Mouse (Mus musculus) neural tube, embryonic 15.5 days (tissue): ENCODE measurements around the gene Stxbp5. TPM values are rescaled to one million over a fixed set of nuclear protein-coding genes. Genes with fewer than 3 reads are reported as not detected.

Experiments used
- ATAC-seq: fragments of 200-750 bp; cut with Nextera tagmentation; 2 replicates; pipeline ENCODE4 v1.8.0; 2017; ENCODE audit warnings: mild to moderate bottlenecking, moderate TSS enrichment, moderate library complexity; ENCODE audit not compliant: low FRiP score
- H3K27ac ChIP-seq: fragments of 300-500 bp; sonication (generic); replicated peaks from 2 replicates; pipeline ENCODE4 v1.5.1; 2015; ENCODE audit warnings: mild to moderate bottlenecking, inconsistent platforms
- H3K27me3 ChIP-seq: fragments of 300-500 bp; sonication (generic); replicated peaks from 2 replicates; pipeline ENCODE4 v1.6.1; 2015; ENCODE audit warnings: inconsistent platforms
- H3K36me3 ChIP-seq: fragments of 300-500 bp; sonication (generic); 2 replicates; pipeline ENCODE4 v1.6.1; 2015; ENCODE audit warnings: inconsistent platforms
- H3K4me1 ChIP-seq: fragments of 300-500 bp; sonication (generic); 2 replicates; pipeline ENCODE4 v1.6.1; 2015; ENCODE audit warnings: inconsistent platforms
- H3K4me2 ChIP-seq: fragments of 300-500 bp; sonication (generic); 2 replicates; pipeline ENCODE4 v1.6.1; 2015; ENCODE audit warnings: inconsistent platforms, mild to moderate bottlenecking, moderate library complexity
- H3K4me3 ChIP-seq: fragments of 300-500 bp; sonication (generic); replicated peaks from 2 replicates; pipeline ENCODE4 v1.5.1; 2015; ENCODE audit warnings: mild to moderate bottlenecking, inconsistent platforms
- H3K9ac ChIP-seq: fragments of 300-500 bp; sonication (generic); replicated peaks from 2 replicates; pipeline ENCODE4 v1.6.1; 2015; ENCODE audit warnings: mild to moderate bottlenecking, inconsistent platforms
- H3K9me3 ChIP-seq: fragments of 300-500 bp; sonication (generic); replicated peaks from 2 replicates; pipeline ENCODE4 v1.6.1; 2016; ENCODE audit warnings: inconsistent platforms
- WGBS: fragments of 180-500 bp; shearing (Covaris S2); methylation state at CpG from one replicate; pipeline ENCODE4 v1.1.7; 2015; ENCODE audit warnings: mixed read lengths; 5-methylcytosine and 5-hydroxymethylcytosine counted together
- polyA plus RNA-seq: library from polyadenylated mRNA; unstranded; fragments of >200 nt; fragmentation: Nextera tagmentation; extraction: Ambion mirVana; gene quantifications from 2 replicates; pipeline ENCODE4 v1.2.1, GENCODE M21; 2015

The Stxbp5 gene
- polyA plus RNA-seq, 1 experiment from 2014 or later = 10.4 TPM

DNA sequence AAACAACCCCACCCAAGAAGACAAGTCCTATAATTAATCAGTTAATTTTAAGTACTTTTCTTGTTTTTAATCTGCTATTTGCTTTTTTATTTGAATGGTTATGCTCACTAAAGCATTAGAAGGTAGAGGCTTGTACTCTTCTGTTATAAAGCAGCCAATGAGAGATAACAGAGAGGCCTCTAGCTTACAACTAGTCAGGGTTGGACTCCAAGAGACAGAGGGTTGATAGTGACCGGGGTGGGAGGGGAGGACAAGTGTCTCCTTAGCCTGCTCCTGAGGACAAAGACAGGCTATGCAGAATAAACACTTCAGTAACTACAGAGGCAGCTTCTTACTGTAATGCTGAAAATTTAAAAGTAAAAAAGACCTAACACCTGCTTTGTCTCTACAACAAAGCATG, 101.8 kb downstream of the Stxbp5 start:
- Histone ChIP-seq H3K9ac (no peak overlapping the region), H3K9me3 (no peaks in the 10 kb centered on the region), H3K4me2 (no peak overlapping the region), H3K27ac (no peak overlapping the region), H3K36me3 (peaks cover 32% of the 10 kb centered on the region), H3K4me1 (no peaks in the 10 kb centered on the region), H3K4me3 (no peak overlapping the region), H3K27me3 (no peaks in the 10 kb centered on the region)
- 78% methylated on average over 1 of the region's 1 CpGs for WGBS
- no peak for ATAC-seq

DNA sequence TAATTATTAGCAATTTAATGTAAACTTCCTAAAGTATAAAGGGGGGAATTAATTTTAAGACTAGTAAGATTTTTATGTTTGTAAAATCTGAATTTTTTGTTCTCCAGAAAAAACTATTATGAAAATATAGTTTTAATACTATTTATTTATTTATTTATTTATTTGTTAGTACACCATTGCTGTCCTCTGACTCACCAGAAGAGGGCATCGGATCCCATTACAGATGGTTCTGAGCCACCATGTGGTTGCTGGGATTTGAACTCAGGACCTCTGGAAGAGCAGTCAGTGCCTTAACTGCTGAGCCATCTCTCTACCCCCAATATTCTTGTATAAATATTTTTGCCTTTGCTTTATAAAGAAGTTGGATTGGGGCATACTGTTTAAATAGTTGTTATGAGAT, 104.5 kb downstream of the Stxbp5 start:
- Histone ChIP-seq H3K36me3 (peaks cover 36% of the 10 kb centered on the region), H3K9ac (no peak overlapping the region), H3K4me1 (no peaks in the 10 kb centered on the region), H3K27me3 (no peaks in the 10 kb centered on the region), H3K4me2 (no peak overlapping the region), H3K4me3 (no peak overlapping the region), H3K27ac (no peak overlapping the region), H3K9me3 (no peaks in the 10 kb centered on the region)
- 93% methylated on average over 1 of the region's 1 CpGs for WGBS
- ATAC-seq = no peak

DNA sequence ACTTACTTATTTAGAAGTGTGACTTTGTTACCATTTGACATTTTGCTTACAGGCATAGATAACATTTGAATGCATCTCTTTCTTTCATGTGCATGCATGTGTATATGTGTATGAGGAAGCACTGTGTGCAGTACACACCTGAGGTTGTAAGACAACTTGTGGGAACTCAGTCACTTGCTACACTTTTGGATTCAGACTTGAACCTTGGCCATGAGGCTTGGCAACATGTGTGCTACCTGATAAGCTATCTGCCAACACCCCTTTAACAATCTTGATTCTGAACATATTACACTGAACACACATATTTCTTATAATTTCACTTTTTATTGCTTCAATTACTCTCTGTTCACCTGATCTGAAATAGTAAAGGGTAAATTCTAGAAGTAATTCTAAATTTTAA, 106.5 kb downstream of the Stxbp5 start:
- Histone ChIP-seq H3K4me3 (no peak overlapping the region), H3K4me1 (no peaks in the 10 kb centered on the region), H3K9ac (no peak overlapping the region), H3K9me3 (no peaks in the 10 kb centered on the region), H3K27me3 (no peaks in the 10 kb centered on the region), H3K36me3 (peaks cover 39% of the 10 kb centered on the region), H3K4me2 (no peak overlapping the region), H3K27ac (no peak overlapping the region)
- no peak for ATAC-seq

DNA sequence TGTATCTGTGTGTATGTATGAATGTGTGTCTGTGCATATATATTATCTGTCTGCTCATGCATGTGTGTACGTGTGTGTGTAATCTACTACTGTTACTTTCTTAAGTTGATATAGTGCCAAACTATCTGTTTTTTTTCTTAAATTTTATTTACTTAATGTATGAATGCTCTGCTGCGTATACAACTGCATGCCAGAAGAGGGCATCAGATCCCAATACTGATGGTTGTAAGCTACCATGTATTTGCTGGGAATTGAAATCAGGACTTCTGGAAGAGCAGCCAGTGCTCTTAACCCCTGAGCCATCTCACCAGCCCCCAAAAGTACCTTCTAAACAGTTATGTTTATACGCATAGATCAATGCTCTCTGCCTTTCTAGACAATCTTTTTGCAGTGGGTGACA, 109.9 kb downstream of the Stxbp5 start:
- Histone ChIP-seq H3K4me1 (no peaks in the 10 kb centered on the region), H3K4me2 (no peak overlapping the region), H3K27me3 (no peaks in the 10 kb centered on the region), H3K4me3 (no peak overlapping the region), H3K27ac (no peak overlapping the region), H3K36me3 (peaks cover 30% of the 10 kb centered on the region), H3K9me3 (no peaks in the 10 kb centered on the region), H3K9ac (no peak overlapping the region)
- WGBS = 85% methylated on average over 3 of the region's 3 CpGs
- no peak for ATAC-seq

DNA sequence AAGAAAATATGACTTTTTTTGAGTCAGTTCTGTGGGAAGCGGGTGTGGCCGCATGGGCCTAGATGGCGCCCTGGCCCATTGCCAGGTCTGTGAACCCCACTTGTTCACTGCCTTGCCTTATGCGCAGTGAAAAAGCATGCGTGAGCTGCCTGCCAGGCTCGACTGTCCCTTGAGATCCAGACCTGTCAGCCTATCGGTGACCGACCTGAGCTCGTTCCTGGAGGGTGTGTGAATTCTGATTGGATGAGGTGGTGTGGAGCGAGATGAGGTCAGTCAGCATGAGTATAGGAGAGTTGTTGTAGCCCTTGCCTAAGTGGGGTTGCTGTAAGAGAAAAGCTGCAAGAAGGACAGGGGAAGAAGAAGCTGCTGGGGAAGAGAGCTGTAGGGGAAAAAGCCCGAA, 114.4 kb downstream of the Stxbp5 start:
- Histone ChIP-seq H3K4me1 (no peaks in the 10 kb centered on the region), H3K36me3 (peaks cover 19% of the 10 kb centered on the region), H3K4me3 (no peak overlapping the region), H3K4me2 (no peak overlapping the region), H3K9me3 (no peaks in the 10 kb centered on the region), H3K27ac (no peak overlapping the region), H3K27me3 (no peaks in the 10 kb centered on the region), H3K9ac (no peak overlapping the region)
- no peak for ATAC-seq
- 89% methylated on average over 11 of the region's 11 CpGs for WGBS

DNA sequence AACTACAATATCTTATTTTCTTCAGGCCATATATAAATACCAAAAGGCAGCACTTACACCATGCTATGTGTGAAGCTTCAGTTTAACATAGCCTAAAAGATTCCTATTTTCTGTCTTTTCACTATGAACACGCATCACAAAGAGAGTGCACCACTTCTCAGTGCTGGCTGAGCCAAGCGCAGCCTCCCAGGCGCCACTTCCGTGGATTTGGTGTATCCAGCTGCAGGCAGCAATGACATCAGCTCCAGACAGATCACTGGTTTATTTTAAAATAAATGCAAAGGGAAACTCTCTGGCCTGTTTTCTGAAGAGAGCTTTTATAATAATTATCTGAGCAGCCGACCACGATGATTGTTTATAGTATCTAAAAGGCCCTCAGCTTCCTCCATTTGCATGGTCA, 115.2 kb downstream of the Stxbp5 start:
- peaks cover 14% of the 10 kb centered on the region for H3K36me3 ChIP-seq
- WGBS = 88% methylated on average over 6 of the region's 6 CpGs
- no peak for ATAC-seq
- H3K9ac ChIP-seq = no peak overlapping the region
- no peak overlapping the region for H3K4me2 ChIP-seq
- no peaks in the 10 kb centered on the region for H3K4me1 ChIP-seq
- no peak overlapping the region for H3K27ac ChIP-seq
- H3K4me3 ChIP-seq = no peak overlapping the region
- no peaks in the 10 kb centered on the region for H3K9me3 ChIP-seq
- H3K27me3 ChIP-seq = no peaks in the 10 kb centered on the region

DNA sequence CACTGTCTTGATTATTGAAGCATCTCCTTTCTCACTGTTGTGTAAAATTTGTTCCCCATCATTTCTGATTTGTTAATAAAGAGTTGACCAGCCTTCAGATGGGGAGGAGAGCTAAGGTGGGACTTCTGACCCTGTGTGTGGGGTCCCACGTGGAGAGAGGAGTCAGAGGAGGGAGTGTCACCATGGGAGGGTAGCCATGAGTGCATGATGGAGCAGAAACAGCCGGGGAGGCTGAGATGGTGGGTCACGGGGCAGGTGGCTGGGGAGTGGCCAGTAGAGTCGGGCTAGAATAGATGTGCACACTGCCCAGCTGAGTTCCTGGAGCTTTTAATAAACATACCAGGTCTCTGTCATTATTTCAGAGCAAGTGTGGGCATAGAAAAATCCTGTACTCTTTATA, 121.0 kb downstream of the Stxbp5 start:
- H3K4me3 ChIP-seq = no peak overlapping the region
- no peaks in the 10 kb centered on the region for H3K27me3 ChIP-seq
- no peak overlapping the region for H3K4me2 ChIP-seq
- H3K36me3 ChIP-seq = peaks cover 2% of the 10 kb centered on the region; the same call in 1 of the 2 replicates
- 71% methylated on average over 4 of the region's 4 CpGs for WGBS
- H3K9ac ChIP-seq = no peak overlapping the region
- no peaks in the 10 kb centered on the region for H3K9me3 ChIP-seq
- no peak for ATAC-seq
- H3K4me1 ChIP-seq = no peaks in the 10 kb centered on the region
- no peak overlapping the region for H3K27ac ChIP-seq

DNA sequence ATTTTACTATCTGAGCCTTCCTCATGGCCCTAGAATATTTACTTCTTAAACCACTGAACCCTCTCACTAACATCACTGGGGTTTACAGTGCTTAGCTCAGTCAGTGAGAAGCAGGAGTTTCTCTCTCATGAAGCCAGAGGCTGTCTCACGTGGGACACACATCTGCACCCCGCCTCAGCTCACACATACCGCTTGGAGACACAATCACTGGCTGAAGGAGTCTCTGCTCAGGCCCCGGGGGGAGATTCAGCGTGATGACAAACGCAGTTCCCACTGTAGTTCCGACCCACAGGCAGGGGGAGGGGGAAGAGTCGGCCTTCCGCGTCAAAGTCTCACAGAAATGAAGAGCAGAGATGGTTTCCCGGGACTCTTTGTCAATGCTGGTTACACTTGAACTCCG, 130.6 kb downstream of the Stxbp5 start:
- WGBS = 68% methylated on average over 12 of the region's 12 CpGs
- Histone ChIP-seq H3K9ac (no peak overlapping the region), H3K4me3 (no peak overlapping the region), H3K27me3 (no peaks in the 10 kb centered on the region), H3K27ac (no peak overlapping the region), H3K36me3 (peaks cover 35% of the 10 kb centered on the region), H3K4me2 (no peak overlapping the region), H3K9me3 (no peaks in the 10 kb centered on the region), H3K4me1 (no peaks in the 10 kb centered on the region)
- no peak for ATAC-seq

DNA sequence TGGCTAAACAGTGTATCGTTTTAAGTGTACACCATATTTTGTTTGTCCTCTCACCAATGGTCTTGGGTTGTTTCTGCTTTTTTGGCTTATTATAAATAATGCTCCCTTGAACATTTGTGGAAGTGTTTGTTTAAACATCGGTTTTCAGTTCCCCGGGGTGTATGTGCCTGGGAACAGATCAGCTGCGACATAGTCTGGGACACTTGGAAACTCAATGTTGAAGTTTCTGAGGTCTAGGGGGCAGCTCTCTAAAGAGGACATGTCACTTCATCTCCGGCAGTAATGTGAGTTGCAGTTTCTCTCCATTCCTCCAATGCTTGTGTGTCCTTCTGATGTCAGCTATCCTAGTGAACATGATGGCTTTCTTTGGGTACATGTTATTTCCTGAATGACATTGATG, 137.0 kb downstream of the Stxbp5 start:
- Histone ChIP-seq H3K4me2 (no peak overlapping the region), H3K27ac (no peak overlapping the region), H3K4me1 (no peaks in the 10 kb centered on the region), H3K27me3 (no peaks in the 10 kb centered on the region), H3K9ac (no peak overlapping the region), H3K4me3 (no peak overlapping the region), H3K9me3 (no peaks in the 10 kb centered on the region), H3K36me3 (peaks cover 41% of the 10 kb centered on the region)
- 88% methylated on average over 5 of the region's 5 CpGs for WGBS
- ATAC-seq = no peak

DNA sequence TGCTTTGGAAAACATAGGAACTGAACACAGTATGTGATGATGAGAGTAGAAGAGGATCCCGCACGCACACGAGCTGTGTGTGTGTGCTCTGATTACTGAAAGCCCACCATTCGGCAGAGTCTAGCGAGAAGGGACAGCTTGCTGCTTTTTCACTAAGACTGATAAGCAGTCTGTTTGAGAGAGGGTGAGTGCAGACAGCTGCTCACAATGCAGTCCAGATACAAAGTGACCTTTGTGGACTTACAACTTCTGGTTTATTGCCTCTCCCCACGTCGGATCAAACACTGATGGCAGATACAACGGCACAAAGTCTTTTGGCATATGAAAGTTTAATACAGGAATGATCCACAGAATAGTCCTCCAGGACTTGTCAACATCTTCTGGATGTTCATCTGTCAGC, 140.6 kb downstream of the Stxbp5 start:
- Histone ChIP-seq H3K27me3 (no peaks in the 10 kb centered on the region), H3K9ac (no peak overlapping the region), H3K4me3 (no peak overlapping the region), H3K36me3 (peaks cover 17% of the 10 kb centered on the region), H3K4me2 (no peak overlapping the region), H3K4me1 (no peaks in the 10 kb centered on the region), H3K27ac (no peak overlapping the region), H3K9me3 (no peaks in the 10 kb centered on the region)
- WGBS = 79% methylated on average over 8 of the region's 8 CpGs
- no peak for ATAC-seq

DNA sequence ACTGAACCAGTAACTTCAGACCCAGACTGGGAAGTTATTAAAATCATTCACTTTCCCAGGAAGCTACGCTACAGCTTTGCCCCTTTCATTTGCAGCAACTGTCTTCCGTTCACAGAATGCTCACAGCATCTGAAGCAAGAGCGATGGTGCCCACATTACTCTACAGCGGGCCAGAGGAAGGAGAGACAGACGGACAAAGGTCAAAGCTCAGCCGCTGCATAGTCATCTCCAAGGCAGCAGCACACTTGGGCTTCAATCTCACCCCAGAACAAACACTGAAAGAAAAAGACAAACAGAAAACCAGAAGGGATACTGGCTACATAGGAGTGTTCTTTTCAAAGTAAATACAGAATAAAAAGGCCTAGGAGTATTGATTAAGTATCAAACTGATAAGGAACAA, 144.3 kb downstream of the Stxbp5 start:
- peaks cover 12% of the 10 kb centered on the region for H3K36me3 ChIP-seq
- no peak overlapping the region for H3K27ac ChIP-seq
- H3K27me3 ChIP-seq = no peaks in the 10 kb centered on the region
- WGBS = 76% methylated on average over 6 of the region's 6 CpGs
- H3K9ac ChIP-seq = no peak overlapping the region
- H3K4me2 ChIP-seq = no peak overlapping the region
- no peak for ATAC-seq
- H3K4me1 ChIP-seq = no peaks in the 10 kb centered on the region
- no peak overlapping the region for H3K4me3 ChIP-seq
- H3K9me3 ChIP-seq = no peaks in the 10 kb centered on the region

DNA sequence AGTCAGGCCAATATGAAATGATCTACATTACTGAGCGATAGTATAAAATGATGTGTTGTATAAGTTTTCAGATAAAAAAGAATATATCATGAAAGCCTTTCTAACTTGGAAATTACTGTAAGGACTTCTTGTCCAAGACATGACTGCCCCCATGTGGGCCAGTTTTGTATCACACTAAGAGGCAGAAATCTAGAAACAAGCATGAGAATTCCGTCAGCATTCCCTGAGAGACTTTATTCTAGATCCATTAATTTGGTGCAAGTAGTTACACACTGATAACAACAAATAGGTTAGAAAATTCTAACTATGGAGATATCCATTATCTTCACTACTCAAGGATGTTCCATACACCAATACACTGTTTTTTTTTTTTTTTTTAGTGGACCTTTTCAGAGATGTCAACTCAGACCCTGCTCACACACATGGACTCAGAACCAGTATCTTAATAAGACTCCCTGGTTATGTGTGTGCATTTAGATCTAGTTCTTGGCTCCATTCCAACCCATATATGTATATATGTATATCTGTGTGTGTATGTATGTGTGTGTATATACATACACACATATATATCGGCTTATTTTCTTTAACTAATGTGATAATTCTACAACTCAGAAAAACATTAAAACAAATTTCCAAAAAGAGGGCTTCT, 145.9 kb downstream of the Stxbp5 start:
- H3K27ac ChIP-seq = no peak overlapping the region
- no peaks in the 10 kb centered on the region for H3K9me3 ChIP-seq
- no peak overlapping the region for H3K4me3 ChIP-seq
- H3K36me3 ChIP-seq = peaks cover 1% of the 10 kb centered on the region
- 46% methylated on average over 3 of the region's 3 CpGs for WGBS
- H3K9ac ChIP-seq = no peak overlapping the region
- no peaks in the 10 kb centered on the region for H3K27me3 ChIP-seq
- no peaks in the 10 kb centered on the region for H3K4me1 ChIP-seq
- no peak overlapping the region for H3K4me2 ChIP-seq
- ATAC-seq = peak; percentile 38; the same call in 1 of the 2 replicates

DNA sequence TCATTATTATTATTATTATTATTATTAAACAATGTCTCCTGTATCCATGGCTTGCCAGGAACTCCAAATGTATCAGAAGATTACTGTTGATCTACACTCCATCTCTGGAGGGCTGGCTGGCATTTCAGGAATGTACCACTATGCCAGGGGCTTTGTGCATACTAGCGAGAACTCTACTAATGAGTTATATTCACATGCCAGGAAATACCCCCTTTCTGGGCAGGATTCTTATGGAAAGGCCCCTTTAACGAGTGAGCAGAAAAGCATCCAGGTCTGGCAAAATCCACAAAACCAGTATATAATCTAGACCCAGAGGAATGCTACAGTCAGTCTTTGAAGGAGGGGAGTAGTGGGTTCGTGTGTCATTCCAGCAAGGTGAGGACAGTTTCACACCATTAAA, 167.0 kb downstream of the Stxbp5 start:
- no peak overlapping the region for H3K9ac ChIP-seq
- H3K36me3 ChIP-seq = no peaks in the 10 kb centered on the region
- WGBS = 78% methylated on average over 3 of the region's 3 CpGs

More for the DNA sequence above, 167.0 kb downstream of the Stxbp5 start:
- Histone ChIP-seq H3K9me3 (no peaks in the 10 kb centered on the region), H3K4me1 (no peaks in the 10 kb centered on the region), H3K4me3 (no peak overlapping the region), H3K4me2 (no peak overlapping the region), H3K27me3 (no peaks in the 10 kb centered on the region), H3K27ac (no peak overlapping the region)
- ATAC-seq = no peak
